Mouse (Mus musculus): ENCODE data around the gene Ccnd3.

DNA sequence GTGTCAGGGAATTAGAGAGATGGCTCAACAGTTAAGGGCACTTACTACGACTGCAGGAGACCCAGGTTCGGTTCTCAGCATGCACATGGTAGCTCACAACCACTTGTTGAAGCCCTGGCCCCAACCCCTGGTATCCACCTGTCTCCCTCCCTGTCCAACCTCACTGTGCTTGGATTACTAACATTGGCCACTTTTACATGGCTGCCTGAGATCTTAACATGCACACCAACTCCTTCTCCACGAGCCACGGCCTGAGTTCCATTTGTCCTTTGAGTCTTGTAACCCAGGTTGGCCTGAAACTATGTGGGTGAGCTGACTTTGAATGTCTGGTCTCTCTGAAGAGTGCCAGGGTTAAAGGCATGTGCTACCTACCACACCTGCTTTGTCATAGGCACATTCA lies 1.8 kb downstream of the Ccnd3 start:
- TF ChIP-seq CTCF (IDR thresholded peaks at IDR 0.05 in 2 of 3, conservative IDR thresholded peaks at IDR 0.05 in 1 of 3; ENCODE audit: control insufficient read depth in 1 of 3, insufficient read depth in 1 of 3, low read depth in 2 of 3, low read length in 3 of 3, poor library complexity in 1 of 3, severe bottlenecking in 1 of 3) (no peak), POLR2A (IDR thresholded peaks at IDR 0.05; ENCODE audit: control insufficient read depth in 1 of 2, insufficient read depth in 1 of 2, low read depth in 1 of 2, low read length in 2 of 2, poor library complexity in 1 of 2) (no peak), SIN3A (IDR thresholded peaks at IDR 0.05; ENCODE audit: low read length) (no peak), MYB (IDR thresholded peaks at IDR 0.05; ENCODE audit: low read depth, low read length) (no peak), ZC3H11A (IDR thresholded peaks at IDR 0.05; ENCODE audit: low read depth, low read length) (no peak), MAFK (IDR thresholded peaks at IDR 0.05; ENCODE audit: borderline replicate concordance, low read depth, low read length) (no peak), GATA1 (IDR thresholded peaks at IDR 0.05; ENCODE audit: low read depth, low read length) (no peak), POLR2AphosphoS2 (IDR thresholded peaks at IDR 0.05; ENCODE audit: low read length) (no peak), KAT2A (conservative IDR thresholded peaks at IDR 0.05; ENCODE audit: low read depth, low read length) (no peak), USF2 (IDR thresholded peaks at IDR 0.05; ENCODE audit: borderline replicate concordance in 1 of 2, insufficient read depth in 1 of 2, low read depth in 1 of 2, low read length in 2 of 2) (no peak), CHD1 (IDR thresholded peaks at IDR 0.05; ENCODE audit: low read depth, low read length) (no peak), CHD2 (IDR thresholded peaks at IDR 0.05; ENCODE audit: low read length) (no peak)

Measured in MEL (cell line).